Mouse (Mus musculus) limb, embryonic 12.5 days (tissue): ENCODE measurements around the gene Btg1-ps2. TPM values are rescaled to one million over a fixed set of nuclear protein-coding genes. Genes with fewer than 3 reads are reported as not detected.
"Not testable (repeated sequence)": the region's sequence is repeated elsewhere in the genome, so short reads cannot be mapped to it uniquely, and the experiment has no call there.

Experiments used
- ATAC-seq: fragments of 200-750 bp; cut with Nextera tagmentation; 2 replicates; pipeline ENCODE4 v1.8.0; 2017; ENCODE audit warnings: low read depth, moderate TSS enrichment; ENCODE audit not compliant: insufficient number of reproducible peaks, insufficient read depth, low FRiP score, low TSS enrichment
- H3K27ac ChIP-seq: fragments of 300-500 bp; sonication (generic); 2 replicates; pipeline ENCODE4 v1.5.1; 2016; ENCODE audit warnings: mild to moderate bottlenecking, moderate library complexity
- H3K27me3 ChIP-seq: fragments of 300-500 bp; sonication (generic); 2 replicates; pipeline ENCODE4 v1.6.1; 2016; ENCODE audit warnings: mild to moderate bottlenecking, moderate library complexity
- H3K36me3 ChIP-seq: fragments of 300-500 bp; sonication (generic); 2 replicates; pipeline ENCODE4 v1.6.1; 2016; ENCODE audit warnings: mild to moderate bottlenecking, moderate library complexity
- H3K4me1 ChIP-seq: fragments of 300-500 bp; sonication (generic); replicated peaks from 2 replicates; pipeline ENCODE4 v1.6.1; 2016
- H3K4me2 ChIP-seq: fragments of 300-500 bp; sonication (generic); 2 replicates; pipeline ENCODE4 v1.6.1; 2016; ENCODE audit warnings: mild to moderate bottlenecking, moderate library complexity
- H3K4me3 ChIP-seq: fragments of 300-500 bp; sonication (generic); replicated peaks from 2 replicates; pipeline ENCODE4 v1.5.1; 2016; ENCODE audit warnings: mild to moderate bottlenecking
- H3K9ac ChIP-seq: fragments of 300-500 bp; sonication (generic); replicated peaks from 2 replicates; pipeline ENCODE4 v1.6.1; 2016; ENCODE audit warnings: mild to moderate bottlenecking, moderate library complexity
- H3K9me3 ChIP-seq: fragments of 300-500 bp; sonication (generic); 2 replicates; pipeline ENCODE4 v1.6.1; 2016; ENCODE audit warnings: mild to moderate bottlenecking, moderate library complexity
- WGBS: fragments of 180-500 bp; shearing (Covaris S2); methylation state at CpG from one replicate; pipeline ENCODE4 v1.1.7; 2016; 5-methylcytosine and 5-hydroxymethylcytosine counted together
- polyA plus RNA-seq: library from polyadenylated mRNA; unstranded; fragments of >200 nt; fragmentation: Nextera tagmentation; extraction: Ambion mirVana; gene quantifications from 2 replicates; pipeline ENCODE4 v1.2.1, GENCODE M21; 2016

Btg1-ps2 gene
- polyA plus RNA-seq: not detected in 2 replicates

GRCm38 (mm10) chrX:38043014-38043413 lies at the start of gene Btg1-ps2:
Btg1-ps2 (minus strand) TSS chrX:38043114.
- H3K36me3 ChIP-seq, H3K4me3 ChIP-seq, H3K27me3 ChIP-seq, H3K9me3 ChIP-seq, ATAC-seq, H3K4me2 ChIP-seq, H3K27ac ChIP-seq, H3K9ac ChIP-seq, H3K4me1 ChIP-seq: not testable (repeated sequence)

- no peak for ATAC-seq
- Histone ChIP-seq H3K9ac (no peak within 1 kb of the TSS), H3K27ac (no peak within 1 kb of the TSS), H3K4me3 (no peak within 1 kb of the TSS), H3K9me3 (no peaks in the 10 kb centered on the region), H3K36me3 (no peaks in the 10 kb centered on the region), H3K4me2 (no peak within 1 kb of the TSS), H3K27me3 (no peaks in the 10 kb centered on the region), H3K4me1 (no peaks in the 10 kb centered on the region)
- WGBS: 89% methylated on average over 9 of the region's 9 CpGs
Observed at GRCm38 (mm10) chrX:38085041-38085440, 42.1 kb upstream of the Btg1-ps2 start, which contains the start of gene Rhox11. Rhox11 (minus strand) TSS chrX:38085141.

- H3K27me3 ChIP-seq: no peaks in the 10 kb centered on the region
- H3K4me3 ChIP-seq: no peak overlapping the region
- no peaks in the 10 kb centered on the region for H3K4me1 ChIP-seq
- no peak for ATAC-seq
- H3K4me2 ChIP-seq: no peak overlapping the region
- no peak overlapping the region for H3K9ac ChIP-seq
- no peak overlapping the region for H3K27ac ChIP-seq
- no peaks in the 10 kb centered on the region for H3K36me3 ChIP-seq
- WGBS: 20% methylated on average over 12 of the region's 12 CpGs
- no peaks in the 10 kb centered on the region for H3K9me3 ChIP-seq
Observed at GRCm38 (mm10) chrX:38084226-38084625, 41.3 kb upstream of the Btg1-ps2 start.

- H3K36me3 ChIP-seq: no peaks in the 10 kb centered on the region
Observed at GRCm38 (mm10) chrX:38066175-38066574, 23.3 kb upstream of the Btg1-ps2 start, which contains the start of gene Rhox10. Rhox10 (plus strand) TSS chrX:38066475.

DNA sequence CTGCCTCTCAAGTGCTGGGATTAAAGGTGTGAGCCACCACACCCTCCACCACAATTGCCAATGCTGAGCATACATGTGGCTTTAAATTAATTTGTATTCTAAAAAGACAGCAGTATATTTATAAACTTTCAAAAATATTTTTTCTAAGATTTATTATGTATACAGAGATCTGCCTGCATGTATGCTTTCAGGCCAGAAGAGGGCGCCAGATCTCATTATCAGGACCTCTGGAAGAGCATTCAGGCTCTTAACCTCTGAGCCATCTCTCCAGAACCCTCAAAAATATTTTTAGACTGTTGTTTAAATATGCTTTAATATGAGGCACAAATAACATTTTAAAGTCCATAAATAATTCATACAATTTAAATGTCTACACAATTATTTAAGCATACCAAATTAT lies 18.6 kb upstream of the Btg1-ps2 start:
- ATAC-seq: no peak
- Histone ChIP-seq H3K4me1 (no peaks in the 10 kb centered on the region), H3K4me3 (no peak overlapping the region), H3K4me2 (no peak overlapping the region), H3K9me3 (no peaks in the 10 kb centered on the region), H3K9ac (no peak overlapping the region), H3K27ac (no peak overlapping the region), H3K36me3 (no peaks in the 10 kb centered on the region), H3K27me3 (no peaks in the 10 kb centered on the region)
- 0% methylated on average over 1 of the region's 1 CpGs for WGBS

More at GRCm38 (mm10) chrX:38066175-38066574, 23.3 kb upstream of the Btg1-ps2 start, which contains the start of gene Rhox10:
- ATAC-seq: no peak
- Histone ChIP-seq H3K4me3 (no peak within 1 kb of the TSS), H3K9ac (no peak within 1 kb of the TSS), H3K9me3 (no peaks in the 10 kb centered on the region), H3K4me2 (no peak within 1 kb of the TSS), H3K27me3 (no peaks in the 10 kb centered on the region), H3K27ac (no peak within 1 kb of the TSS), H3K4me1 (no peaks in the 10 kb centered on the region)
- WGBS: 88% methylated on average over 11 of the region's 11 CpGs

DNA sequence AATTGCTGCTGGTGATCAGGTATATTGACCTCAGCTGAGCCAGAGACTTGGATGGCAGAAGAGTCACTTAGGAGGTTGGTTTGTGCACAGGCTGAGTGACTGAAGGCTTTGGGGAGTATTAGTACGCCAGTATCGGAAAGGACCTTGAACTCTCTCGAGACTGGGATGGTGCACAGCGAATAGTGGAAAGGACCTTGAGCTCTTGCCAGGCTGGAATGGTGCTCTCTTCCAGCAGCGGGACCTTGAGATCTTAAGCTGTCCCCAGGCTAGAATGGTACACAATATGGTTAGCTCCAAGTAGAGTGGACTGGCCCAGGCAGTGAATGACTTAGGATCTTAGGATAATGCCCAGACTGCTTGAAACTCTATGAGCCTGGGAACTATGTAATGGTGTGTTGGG lies 3.2 kb downstream of the Btg1-ps2 start:
- Histone ChIP-seq H3K4me2 (no peak overlapping the region), H3K4me3 (no peak overlapping the region), H3K27me3 (no peaks in the 10 kb centered on the region), H3K9ac (no peak overlapping the region), H3K9me3 (no peaks in the 10 kb centered on the region), H3K36me3 (no peaks in the 10 kb centered on the region), H3K27ac (no peak overlapping the region), H3K4me1 (no peaks in the 10 kb centered on the region)
- WGBS: 86% methylated on average over 5 of the region's 5 CpGs
- no peak for ATAC-seq

- WGBS: 45% methylated on average over 2 of the region's 2 CpGs
- Histone ChIP-seq H3K4me3 (no peak overlapping the region), H3K9ac (no peak overlapping the region), H3K27me3 (no peaks in the 10 kb centered on the region), H3K27ac (no peak overlapping the region), H3K36me3 (no peaks in the 10 kb centered on the region), H3K9me3 (no peaks in the 10 kb centered on the region), H3K4me2 (no peak overlapping the region), H3K4me1 (no peaks in the 10 kb centered on the region)
- ATAC-seq: no peak
Observed at GRCm38 (mm10) chrX:38033841-38034240, 9.1 kb downstream of the Btg1-ps2 start.

DNA sequence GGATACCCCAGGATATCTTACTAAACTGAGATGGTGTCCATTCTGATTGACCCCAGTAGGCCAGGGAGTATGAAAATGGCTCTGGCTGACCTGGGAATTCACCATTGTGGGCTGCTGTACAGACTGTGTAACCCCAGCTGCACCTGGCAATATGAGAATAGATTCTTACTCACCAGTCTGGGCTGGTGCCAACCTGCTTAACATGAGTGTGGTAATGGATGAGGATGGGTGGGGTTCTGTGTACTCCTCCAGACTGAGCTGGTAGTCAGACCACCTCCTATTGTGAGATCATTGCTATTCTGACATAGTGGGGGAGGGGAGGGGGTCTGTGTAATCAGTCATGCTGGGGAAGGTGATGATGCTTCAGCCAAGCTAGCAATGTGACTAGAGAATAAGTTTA lies 24.3 kb downstream of the Btg1-ps2 start, which contains the start of gene Btg1-ps1:
Gene Btg1-ps1, minus strand, starts transcription at position 219 of the 400 bp plus-strand sequence.
- H3K4me1 ChIP-seq, H3K27ac ChIP-seq, H3K9me3 ChIP-seq, H3K4me2 ChIP-seq, H3K36me3 ChIP-seq, H3K9ac ChIP-seq, ATAC-seq, H3K4me3 ChIP-seq, H3K27me3 ChIP-seq: not testable (repeated sequence)

DNA sequence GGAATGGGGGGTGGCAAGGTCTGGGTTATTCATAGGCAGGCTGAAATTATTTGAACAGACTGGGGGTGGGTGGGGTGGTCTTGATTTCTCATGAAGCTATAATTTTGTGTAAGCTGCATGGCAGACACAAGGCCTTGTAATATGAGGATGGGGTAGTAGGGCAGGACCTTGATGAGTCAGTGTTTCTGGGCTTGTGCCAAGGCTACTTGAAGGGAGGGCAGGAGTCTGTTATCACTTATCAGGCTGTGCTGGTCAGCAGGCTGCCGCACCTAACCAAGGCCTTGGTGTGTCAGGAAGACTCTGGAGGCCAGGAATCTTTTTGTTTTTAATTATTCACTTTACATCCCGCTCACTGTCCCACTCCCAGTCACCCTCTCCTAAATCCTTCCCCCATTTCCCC lies 34.2 kb downstream of the Btg1-ps2 start:
- no peak for ATAC-seq
- H3K9me3 ChIP-seq: no peaks in the 10 kb centered on the region
- no peak overlapping the region for H3K9ac ChIP-seq
- no peaks in the 10 kb centered on the region for H3K36me3 ChIP-seq
- WGBS: 78% methylated on average over 2 of the region's 2 CpGs
- no peaks in the 10 kb centered on the region for H3K27me3 ChIP-seq
- no peak overlapping the region for H3K4me3 ChIP-seq
- H3K27ac ChIP-seq: no peak overlapping the region
- no peaks in the 10 kb centered on the region for H3K4me1 ChIP-seq
- no peak overlapping the region for H3K4me2 ChIP-seq

Other genes with a start within 250 kb of the Btg1-ps2 start
- 0.58 and 0.90 TPM in 2 replicates for gene Rhox5, start 238.3 kb downstream of the Btg1-ps2 start, polyA plus RNA-seq
- gene Rhox6, start 216.2 kb downstream of the Btg1-ps2 start, polyA plus RNA-seq: not detected in 2 replicates
- not detected in 2 replicates for gene Rhox7a, start 211.4 kb downstream of the Btg1-ps2 start, polyA plus RNA-seq
- gene Rhox8, start 164.2 kb downstream of the Btg1-ps2 start, polyA plus RNA-seq: not detected in 2 replicates
- gene Rhox7b, start 145.9 kb downstream of the Btg1-ps2 start, polyA plus RNA-seq: not detected in 2 replicates
- not detected in 2 replicates for gene Rhox9, start 141.3 kb downstream of the Btg1-ps2 start, polyA plus RNA-seq
- not detected in 2 replicates for gene Btg1-ps1, start 24.3 kb downstream of the Btg1-ps2 start, polyA plus RNA-seq
- not detected in 2 replicates for gene Rhox10, start 23.4 kb upstream of the Btg1-ps2 start, polyA plus RNA-seq
- gene Rhox11, start 42.0 kb upstream of the Btg1-ps2 start, polyA plus RNA-seq: not detected in 2 replicates
- gene Rhox12, start 67.8 kb upstream of the Btg1-ps2 start, polyA plus RNA-seq: not detected in 2 replicates
- not detected in 2 replicates for gene Rhox13, start 78.1 kb upstream of the Btg1-ps2 start, polyA plus RNA-seq
- gene Zbtb33, start 146.7 kb upstream of the Btg1-ps2 start, polyA plus RNA-seq: 3.9 and 4.4 TPM in 2 replicates
- 23.7 and 27.8 TPM in 2 replicates for gene Tmem255a, start 209.3 kb upstream of the Btg1-ps2 start, polyA plus RNA-seq